Mouse (Mus musculus): ENCODE measurements around the gene Celf2. TPM values are rescaled to one million over a fixed set of nuclear protein-coding genes. Genes with fewer than 3 reads are reported as not detected.

The Celf2 gene
- polyA plus RNA-seq, 1 experiment, result 35.9 TPM

- Histone ChIP-seq H3K4me3 (replicated peaks; ENCODE audit: control insufficient read depth, low read depth, low read length) (no peak overlapping the region), H3K4me1 (ENCODE audit: control insufficient read depth, insufficient read depth, low read length) (no peaks in the 10 kb centered on the region), H3K27ac (ENCODE audit: control insufficient read depth, insufficient read depth, low read depth, low read length, poor library complexity) (no peak overlapping the region)
- no peak for TF ChIP-seq POLR2A (IDR thresholded peaks at IDR 0.05; ENCODE audit: borderline replicate concordance, control insufficient read depth, low read depth, low read length)
- TF ChIP-seq CTCF (IDR thresholded peaks at IDR 0.05; ENCODE audit: control insufficient read depth, insufficient read depth, low read length), result no peak
- WGBS, result 70% methylated on average over 2 of the region's 2 CpGs
Measured at GRCm38 (mm10) chr2:7193413-7193812, 315.9 kb downstream of the Celf2 start.

GRCm38 (mm10) chr2:7179186-7179585 is 330.2 kb downstream of the Celf2 start:
- Histone ChIP-seq H3K27ac (ENCODE audit: control insufficient read depth, insufficient read depth, low read depth, low read length, poor library complexity) (no peak overlapping the region), H3K4me1 (ENCODE audit: control insufficient read depth, insufficient read depth, low read length) (no peaks in the 10 kb centered on the region), H3K4me3 (replicated peaks; ENCODE audit: control insufficient read depth, low read depth, low read length) (no peak overlapping the region)
- WGBS, result 58% methylated on average over 1 of the region's 1 CpGs
- no peak for TF ChIP-seq POLR2A (IDR thresholded peaks at IDR 0.05; ENCODE audit: borderline replicate concordance, control insufficient read depth, low read depth, low read length)
- TF ChIP-seq CTCF (IDR thresholded peaks at IDR 0.05; ENCODE audit: control insufficient read depth, insufficient read depth, low read length), result no peak

- TF ChIP-seq CTCF (IDR thresholded peaks at IDR 0.05; ENCODE audit: control insufficient read depth, insufficient read depth, low read length) (no peak), POLR2A (IDR thresholded peaks at IDR 0.05; ENCODE audit: borderline replicate concordance, control insufficient read depth, low read depth, low read length) (no peak)
Measured at GRCm38 (mm10) chr2:7173271-7174064, 335.9 kb downstream of the Celf2 start.

GRCm38 (mm10) chr2:7171087-7171696 is 338.2 kb downstream of the Celf2 start:
- 88% methylated on average over 8 of the region's 8 CpGs for WGBS
- no peak overlapping the region for H3K4me3 ChIP-seq (replicated peaks; ENCODE audit: control insufficient read depth, low read depth, low read length)

More at GRCm38 (mm10) chr2:7173271-7174064, 335.9 kb downstream of the Celf2 start:
- Histone ChIP-seq H3K4me1 (ENCODE audit: control insufficient read depth, insufficient read depth, low read length) (no peaks in the 10 kb centered on the region), H3K4me3 (replicated peaks; ENCODE audit: control insufficient read depth, low read depth, low read length) (no peak overlapping the region), H3K27ac (ENCODE audit: control insufficient read depth, insufficient read depth, low read depth, low read length, poor library complexity) (no peak overlapping the region)
- 79% methylated on average over 11 of the region's 11 CpGs for WGBS

GRCm38 (mm10) chr2:7165786-7166185 is 343.6 kb downstream of the Celf2 start:
- no peaks in the 10 kb centered on the region for H3K4me1 ChIP-seq (ENCODE audit: control insufficient read depth, insufficient read depth, low read length)
- TF ChIP-seq POLR2A (IDR thresholded peaks at IDR 0.05; ENCODE audit: borderline replicate concordance, control insufficient read depth, low read depth, low read length) (no peak), CTCF (IDR thresholded peaks at IDR 0.05; ENCODE audit: control insufficient read depth, insufficient read depth, low read length) (no peak)
- 73% methylated on average over 3 of the region's 3 CpGs for WGBS
- H3K27ac ChIP-seq (ENCODE audit: control insufficient read depth, insufficient read depth, low read depth, low read length, poor library complexity), result no peak overlapping the region
- H3K4me3 ChIP-seq (replicated peaks; ENCODE audit: control insufficient read depth, low read depth, low read length), result no peak overlapping the region

More at GRCm38 (mm10) chr2:7171087-7171696, 338.2 kb downstream of the Celf2 start:
- TF ChIP-seq POLR2A (IDR thresholded peaks at IDR 0.05; ENCODE audit: borderline replicate concordance, control insufficient read depth, low read depth, low read length), result no peak
- no peak for TF ChIP-seq CTCF (IDR thresholded peaks at IDR 0.05; ENCODE audit: control insufficient read depth, insufficient read depth, low read length)
- Histone ChIP-seq H3K27ac (ENCODE audit: control insufficient read depth, insufficient read depth, low read depth, low read length, poor library complexity) (no peak overlapping the region), H3K4me1 (ENCODE audit: control insufficient read depth, insufficient read depth, low read length) (no peaks in the 10 kb centered on the region)

GRCm38 (mm10) chr2:7160108-7160507 is 349.3 kb downstream of the Celf2 start:
- TF ChIP-seq CTCF (IDR thresholded peaks at IDR 0.05; ENCODE audit: control insufficient read depth, insufficient read depth, low read length) (no peak), POLR2A (IDR thresholded peaks at IDR 0.05; ENCODE audit: borderline replicate concordance, control insufficient read depth, low read depth, low read length) (no peak)
- Histone ChIP-seq H3K27ac (ENCODE audit: control insufficient read depth, insufficient read depth, low read depth, low read length, poor library complexity) (no peak overlapping the region), H3K4me1 (ENCODE audit: control insufficient read depth, insufficient read depth, low read length) (no peaks in the 10 kb centered on the region), H3K4me3 (replicated peaks; ENCODE audit: control insufficient read depth, low read depth, low read length) (no peak overlapping the region)
- 64% methylated on average over 6 of the region's 6 CpGs for WGBS

GRCm38 (mm10) chr2:7147303-7147702 is 362.1 kb downstream of the Celf2 start:
- no peak overlapping the region for H3K4me3 ChIP-seq (replicated peaks; ENCODE audit: control insufficient read depth, low read depth, low read length)
- TF ChIP-seq POLR2A (IDR thresholded peaks at IDR 0.05; ENCODE audit: borderline replicate concordance, control insufficient read depth, low read depth, low read length) (no peak), CTCF (IDR thresholded peaks at IDR 0.05; ENCODE audit: control insufficient read depth, insufficient read depth, low read length) (no peak)
- WGBS, result 83% methylated on average over 3 of the region's 3 CpGs
- no peak overlapping the region for H3K27ac ChIP-seq (ENCODE audit: control insufficient read depth, insufficient read depth, low read depth, low read length, poor library complexity)
- no peaks in the 10 kb centered on the region for H3K4me1 ChIP-seq (ENCODE audit: control insufficient read depth, insufficient read depth, low read length)

GRCm38 (mm10) chr2:7145541-7146043 is 363.8 kb downstream of the Celf2 start:
- Histone ChIP-seq H3K4me1 (ENCODE audit: control insufficient read depth, insufficient read depth, low read length) (no peaks in the 10 kb centered on the region), H3K4me3 (replicated peaks; ENCODE audit: control insufficient read depth, low read depth, low read length) (no peak overlapping the region), H3K27ac (ENCODE audit: control insufficient read depth, insufficient read depth, low read depth, low read length, poor library complexity) (no peak overlapping the region)
- WGBS, result 76% methylated on average over 4 of the region's 4 CpGs
- no peak for TF ChIP-seq CTCF (IDR thresholded peaks at IDR 0.05; ENCODE audit: control insufficient read depth, insufficient read depth, low read length)
- TF ChIP-seq POLR2A (IDR thresholded peaks at IDR 0.05; ENCODE audit: borderline replicate concordance, control insufficient read depth, low read depth, low read length), result no peak
